Mouse (Mus musculus): Measurements from ENCODE around the gene Pias4.

Pias4 gene

DNA sequence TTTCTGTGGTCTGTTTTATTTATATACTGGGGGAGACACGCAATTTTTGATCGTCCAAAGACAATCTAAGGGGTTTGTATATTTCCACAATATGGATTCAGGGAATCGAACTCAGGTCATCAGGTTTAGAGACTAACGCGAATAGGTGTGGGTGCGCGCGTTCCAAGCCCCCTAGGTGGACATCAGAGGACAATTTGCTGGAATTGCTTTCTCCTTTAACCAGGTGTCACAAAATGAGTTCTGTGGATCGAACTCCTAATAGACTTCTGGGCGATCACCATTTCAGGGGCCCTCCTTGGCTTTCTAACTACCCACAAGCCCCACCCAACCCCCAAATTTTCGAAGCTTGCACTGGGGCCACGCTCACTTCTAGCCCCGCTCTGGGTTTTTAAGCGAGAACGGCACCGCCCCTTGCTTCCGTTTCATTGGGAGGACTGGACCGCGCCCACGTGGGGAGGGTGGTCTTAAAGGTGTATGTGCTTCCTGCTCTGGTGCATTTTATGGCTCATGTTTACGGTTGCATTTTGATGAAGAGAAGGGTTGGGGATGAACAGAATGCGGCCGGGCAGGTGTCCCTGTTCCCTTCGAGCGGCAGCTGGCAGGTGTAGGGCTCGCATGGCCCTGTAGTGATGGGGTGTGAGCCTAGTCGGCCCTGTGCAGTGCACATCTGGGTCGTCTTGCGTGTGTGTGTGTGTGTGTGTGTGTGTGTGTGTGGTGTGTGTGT, 960 bp upstream of the Pias4 start:
- DNase-seq (ENCODE audit: low read depth, low spot score): no peak

DNA sequence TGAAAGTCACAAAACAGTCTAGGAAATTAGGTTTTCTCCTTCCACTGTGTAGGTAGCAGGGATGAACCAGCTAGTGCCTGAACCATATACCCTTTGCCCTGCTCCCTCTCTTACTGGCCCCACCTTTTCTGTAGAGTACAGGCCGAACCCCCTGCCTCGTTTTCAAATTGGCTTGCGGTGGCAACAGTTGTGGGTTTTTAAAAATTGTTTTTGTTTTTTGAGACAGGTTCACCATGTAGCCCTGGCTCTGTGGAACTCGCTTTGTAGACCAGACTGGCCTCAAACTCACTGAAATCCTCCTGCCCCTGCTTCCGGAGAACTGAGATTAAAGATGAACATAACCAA, 336 bp upstream of the Pias4 start:
- no peak for DNase-seq (ENCODE audit: low read depth, low spot score)

DNA sequence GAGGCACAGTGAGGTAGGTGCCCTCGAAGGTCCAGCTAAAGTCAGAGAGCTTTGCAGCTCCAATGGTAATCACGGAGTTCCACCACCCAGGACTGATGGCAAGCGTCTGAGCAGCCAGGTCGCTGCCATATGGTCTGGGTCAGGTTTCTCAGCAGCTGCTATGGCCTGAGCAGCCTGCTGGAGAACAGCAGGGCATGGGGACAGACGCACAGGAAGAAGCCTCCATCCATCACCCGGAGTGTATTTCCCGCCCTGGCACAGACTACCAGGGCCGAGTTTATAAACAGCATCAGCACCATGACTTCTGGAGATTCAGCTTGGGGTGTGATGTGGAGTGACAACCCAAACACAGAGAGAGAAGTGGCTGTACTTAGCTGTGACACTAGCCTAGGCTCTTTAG, 2.6 kb downstream of the Pias4 start:
- no peak for DNase-seq (ENCODE audit: low read depth, low spot score)

DNA sequence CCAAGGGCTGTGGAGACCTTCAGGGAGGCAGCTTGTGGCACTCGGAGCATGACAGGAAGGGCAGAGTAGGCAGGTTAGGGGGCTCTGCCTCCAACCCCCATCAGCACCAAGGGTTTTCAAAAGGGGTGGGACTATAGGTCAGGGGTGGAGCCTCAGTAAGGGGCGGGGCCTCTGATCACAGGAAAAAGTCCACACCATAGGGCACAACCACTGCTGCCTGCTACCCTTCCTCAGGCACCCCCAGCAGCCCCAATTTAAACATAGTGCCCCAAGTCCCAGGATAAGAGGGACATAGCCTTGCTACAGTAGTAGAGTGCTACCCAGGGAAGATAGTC, 5.4 kb downstream of the Pias4 start:
- no peak for DNase-seq (ENCODE audit: low read depth, low spot score)

DNA sequence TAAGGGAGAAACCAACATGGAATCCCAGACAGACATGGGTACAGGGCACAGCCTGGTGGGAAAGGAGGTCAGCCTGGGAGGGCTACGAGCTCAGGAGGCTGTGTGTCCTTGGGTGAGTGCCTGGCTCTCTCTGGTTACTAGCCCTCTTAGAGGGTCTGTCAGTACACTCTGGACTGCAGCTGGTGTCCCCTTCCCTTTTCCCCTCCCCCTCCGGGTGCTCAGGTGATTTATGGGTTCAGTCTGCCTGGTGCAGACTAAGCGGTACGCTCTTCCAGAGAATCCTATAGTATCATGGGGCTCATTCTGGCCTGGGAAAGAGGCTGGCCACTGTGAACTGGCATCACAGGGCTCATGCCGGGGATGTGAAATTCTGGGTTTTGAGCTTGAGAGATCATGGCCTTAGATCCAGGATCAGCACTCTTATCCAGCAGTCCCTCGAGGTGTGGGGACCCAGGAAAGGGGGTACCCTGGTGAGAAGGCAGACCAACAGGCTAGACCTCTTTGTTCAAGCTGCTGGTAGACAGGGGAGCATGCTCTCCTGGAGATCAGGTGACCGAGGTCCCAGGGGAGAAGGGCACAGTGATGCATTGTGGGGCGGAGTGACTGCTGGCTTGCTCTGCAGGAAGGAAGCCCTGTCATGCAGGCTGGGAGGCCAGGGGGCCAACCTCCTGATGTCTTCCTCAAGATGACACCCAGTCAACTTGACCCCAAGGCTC, 6.0 kb downstream of the Pias4 start:
- no peak for DNase-seq (ENCODE audit: low read depth, low spot score)

DNA sequence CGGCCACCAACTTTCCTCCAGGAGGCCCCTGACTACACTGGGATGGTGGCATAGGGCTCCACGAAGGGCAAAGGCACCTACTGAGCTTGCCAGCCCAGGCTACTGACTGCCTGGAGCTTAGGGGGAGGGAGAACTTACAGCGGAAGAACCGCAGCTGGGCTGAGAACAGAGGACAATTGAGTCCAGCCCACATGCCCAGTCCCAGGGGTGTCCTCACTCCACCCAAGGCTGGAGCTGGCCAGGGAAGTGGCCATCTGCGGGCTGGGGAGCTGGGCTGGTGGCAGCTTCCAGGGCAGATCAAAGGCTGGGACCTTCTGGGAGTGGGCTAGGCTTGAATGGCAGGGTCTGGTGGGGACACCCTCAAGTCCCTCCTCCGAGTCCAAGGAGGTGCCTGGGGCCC, 13.0 kb downstream of the Pias4 start:
- DNase-seq (ENCODE audit: low read depth, low spot score): no peak

DNA sequence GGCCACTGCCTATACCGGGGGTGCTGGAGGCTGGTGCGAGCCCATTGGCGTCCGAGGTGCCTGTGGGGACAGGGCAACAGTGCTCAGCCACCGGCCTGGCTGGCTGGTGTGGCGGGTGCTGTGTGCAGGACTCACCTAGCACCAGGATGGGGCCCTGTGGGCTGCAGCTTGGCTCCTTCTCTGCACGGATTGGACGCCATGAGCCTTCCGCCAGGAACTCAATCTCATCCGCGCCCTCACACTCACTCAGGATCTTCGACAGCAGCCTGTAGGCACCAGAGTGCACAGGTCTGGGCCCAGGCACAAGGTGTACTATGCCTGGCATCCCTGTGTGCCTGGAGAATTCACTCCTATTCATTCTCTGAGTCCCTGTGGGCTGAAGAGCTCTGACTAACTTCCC, 13.4 kb downstream of the Pias4 start:
- no peak for DNase-seq (ENCODE audit: low read depth, low spot score)

DNA sequence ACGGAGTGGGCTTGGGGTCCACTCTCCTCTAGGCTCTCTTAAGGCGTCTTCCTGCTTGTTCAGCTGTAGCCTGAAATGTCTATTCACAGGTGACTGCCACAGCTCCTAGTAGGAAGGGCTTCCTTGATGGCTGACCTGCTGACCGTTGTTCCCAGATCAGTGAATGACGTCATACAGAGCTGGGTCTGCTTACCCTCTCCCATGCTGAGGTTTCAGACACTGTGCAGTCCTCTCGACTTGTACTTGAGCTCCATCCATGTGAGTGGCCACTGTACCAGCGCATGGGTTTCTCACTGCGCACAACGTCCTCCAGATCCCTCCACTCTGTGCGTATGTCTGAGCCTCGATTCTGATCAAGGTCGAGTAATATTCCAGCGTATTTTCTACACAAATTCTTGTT, 15.1 kb downstream of the Pias4 start:
- no peak for DNase-seq (ENCODE audit: low read depth, low spot score)

DNA sequence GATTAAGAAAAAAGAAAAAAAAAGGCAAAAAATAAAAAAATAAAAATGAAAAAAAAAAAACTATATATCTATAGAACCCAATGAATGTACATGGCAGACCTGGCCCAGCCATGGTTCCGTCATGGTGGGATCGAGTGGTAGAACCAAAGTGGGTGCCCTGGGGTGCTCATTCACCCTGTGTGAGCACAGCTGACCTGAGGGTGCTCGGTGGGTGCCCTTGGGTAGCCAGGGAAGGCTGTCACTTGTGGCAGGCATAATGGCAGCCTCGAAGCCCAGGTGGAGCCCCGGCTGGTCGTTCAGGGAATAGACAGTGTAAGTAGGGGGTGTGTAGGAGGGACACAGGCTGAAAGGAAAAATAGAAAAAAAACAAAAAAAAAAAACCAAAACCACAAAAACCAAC, 16.5 kb downstream of the Pias4 start:
- no peak for DNase-seq (ENCODE audit: low read depth, low spot score)

DNA sequence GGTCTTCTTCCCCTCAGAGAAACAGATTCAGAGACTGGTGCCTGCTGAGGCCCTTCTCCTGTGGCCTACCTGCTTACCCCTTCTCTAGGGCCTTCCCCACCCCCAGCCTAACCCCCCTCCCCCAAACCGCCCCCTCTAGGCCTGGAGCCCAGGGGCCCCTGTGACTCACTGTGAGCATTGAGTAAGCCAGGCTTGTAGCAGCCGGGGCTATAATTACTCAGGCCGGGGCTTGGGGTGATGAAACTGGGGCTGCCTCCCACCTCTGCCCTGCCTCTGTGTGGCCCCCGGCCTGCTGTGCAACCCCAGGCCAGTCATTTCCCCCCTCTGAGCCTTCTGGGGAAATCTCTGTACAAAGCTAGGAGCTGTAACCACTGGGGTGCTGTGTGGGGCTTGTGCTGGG, 21.4 kb downstream of the Pias4 start:
- DNase-seq (ENCODE audit: low read depth, low spot score): no peak

DNA sequence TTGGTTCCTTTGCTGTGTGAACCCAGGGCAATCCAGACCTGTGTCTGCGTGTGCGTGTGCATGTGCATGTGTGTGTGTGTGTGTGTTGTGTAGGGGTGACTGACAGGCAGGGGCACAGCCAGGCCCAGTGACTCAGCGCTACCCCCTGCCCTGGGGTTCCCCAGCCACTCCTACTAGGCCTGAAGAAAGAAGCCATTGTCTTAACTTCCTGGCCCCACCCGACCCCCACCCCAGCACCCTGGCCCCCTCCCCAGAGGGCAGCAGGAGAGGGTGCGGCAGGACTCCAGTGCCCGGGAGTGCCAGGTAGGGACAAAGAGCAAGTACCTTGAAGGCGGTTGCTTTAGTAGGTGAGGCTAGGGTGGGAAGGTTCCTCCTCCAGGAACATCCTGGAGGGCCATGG, 21.9 kb downstream of the Pias4 start:
- DNase-seq (ENCODE audit: low read depth, low spot score): no peak

DNA sequence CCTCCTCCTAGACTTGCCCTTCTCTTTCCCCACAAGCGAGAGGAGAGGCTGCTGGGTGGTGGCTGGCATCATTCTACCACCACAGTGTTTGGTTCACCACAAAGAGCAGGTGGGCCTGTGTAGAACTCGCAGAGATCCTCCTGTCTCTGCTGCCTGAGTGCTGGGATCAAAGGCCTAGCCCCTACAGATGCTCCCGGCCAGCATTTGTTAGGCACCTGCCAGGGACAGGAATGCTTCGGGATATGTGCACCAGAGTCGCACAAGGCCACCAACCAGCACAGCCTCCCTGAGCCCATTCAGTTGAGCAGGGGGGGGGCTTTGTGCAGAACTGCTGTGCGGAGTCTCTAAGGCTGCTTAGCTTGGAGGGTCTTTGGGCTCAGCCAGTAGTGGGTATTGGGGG, 22.4 kb downstream of the Pias4 start:
- no peak for DNase-seq (ENCODE audit: low read depth, low spot score)

DNA sequence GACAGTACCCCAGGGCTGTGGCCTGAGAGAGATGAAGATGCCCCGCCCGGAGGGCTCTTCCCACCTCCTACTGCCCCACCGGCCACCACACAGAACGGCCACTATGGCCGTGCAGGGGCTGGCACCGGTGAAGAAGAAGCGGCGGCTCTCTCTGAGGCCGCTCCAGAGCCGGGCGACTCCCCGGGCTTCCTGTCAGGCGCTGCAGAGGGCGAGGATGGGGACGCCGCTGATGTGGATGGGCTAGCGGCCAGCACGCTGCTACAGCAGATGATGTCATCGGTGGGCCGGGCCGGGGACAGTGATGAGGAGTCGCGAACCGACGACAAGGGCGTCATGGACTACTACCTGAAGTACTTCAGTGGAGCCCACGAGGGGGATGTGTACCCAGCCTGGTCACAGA, 23.1 kb downstream of the Pias4 start:
- DNase-seq (ENCODE audit: low read depth, low spot score): no peak

DNA sequence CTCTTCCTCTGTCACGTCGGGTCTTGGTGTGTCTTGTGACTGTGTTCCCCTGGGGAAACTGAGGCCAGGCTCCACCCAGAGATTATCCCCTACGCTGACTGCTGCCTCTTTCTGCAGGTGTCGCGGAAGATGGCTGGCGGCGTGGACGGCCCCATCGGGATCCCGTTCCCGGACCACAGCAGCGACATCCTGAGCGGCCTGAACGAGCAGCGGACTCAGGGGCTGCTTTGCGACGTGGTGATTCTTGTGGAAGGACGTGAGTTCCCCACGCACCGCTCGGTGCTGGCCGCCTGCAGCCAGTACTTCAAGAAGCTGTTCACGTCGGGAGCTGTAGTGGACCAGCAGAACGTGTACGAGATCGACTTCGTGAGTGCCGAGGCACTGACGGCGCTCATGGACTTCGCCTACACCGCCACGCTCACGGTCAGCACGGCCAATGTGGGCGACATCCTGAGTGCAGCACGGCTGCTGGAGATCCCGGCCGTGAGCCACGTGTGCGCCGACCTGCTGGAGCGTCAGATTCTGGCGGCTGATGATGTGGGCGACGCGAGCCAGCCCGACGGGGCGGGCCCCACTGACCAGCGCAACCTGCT, 23.8 kb downstream of the Pias4 start:
- DNase-seq (ENCODE audit: low read depth, low spot score): no peak

DNA sequence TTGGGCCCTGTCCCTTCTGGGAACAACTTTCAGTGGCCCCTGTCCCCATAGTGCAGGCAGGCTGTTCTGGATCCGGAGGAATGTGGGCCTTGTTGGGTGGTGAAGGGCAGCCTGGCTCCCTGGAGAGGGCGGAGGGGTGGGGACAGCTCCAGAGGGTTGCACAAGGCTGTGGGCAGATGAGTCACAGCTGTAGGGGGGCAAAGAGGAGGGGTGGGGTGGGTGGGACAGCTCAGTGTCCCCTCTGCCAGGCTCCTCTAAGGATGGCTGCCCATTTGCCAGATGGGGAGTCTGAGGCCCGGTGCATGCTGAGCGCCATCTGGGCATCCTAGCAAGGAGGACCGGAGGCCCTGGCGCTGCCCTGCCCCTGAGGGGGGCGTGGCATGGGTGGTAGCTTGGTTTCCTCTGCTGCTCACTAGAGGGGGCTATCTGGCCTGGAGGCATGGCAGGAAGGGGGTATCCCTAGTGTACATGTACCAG, 24.5 kb downstream of the Pias4 start:
- no peak for DNase-seq (ENCODE audit: low read depth, low spot score)

DNA sequence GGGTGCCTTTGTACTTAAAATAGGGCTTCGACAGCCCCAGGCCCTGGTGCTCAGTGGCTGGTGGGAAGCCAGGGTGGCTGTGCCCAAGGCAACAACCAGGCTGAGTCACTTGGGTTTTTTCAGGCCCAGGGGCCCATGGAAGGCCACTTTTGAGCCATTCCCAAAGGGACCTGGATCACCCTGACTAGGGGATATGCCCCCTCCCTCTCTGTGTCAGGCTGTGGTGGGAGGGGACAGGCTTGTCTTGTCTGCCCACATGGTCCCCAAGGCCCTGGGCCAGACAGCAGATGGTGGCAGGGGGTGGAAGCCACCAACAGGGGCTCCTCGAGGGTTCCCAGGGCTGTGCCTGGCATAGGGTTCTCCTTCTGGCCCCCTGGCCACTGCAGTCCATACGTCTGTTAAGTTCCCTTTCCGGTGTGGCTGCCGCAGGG, 25.2 kb downstream of the Pias4 start:
- no peak for DNase-seq (ENCODE audit: low read depth, low spot score)

DNA sequence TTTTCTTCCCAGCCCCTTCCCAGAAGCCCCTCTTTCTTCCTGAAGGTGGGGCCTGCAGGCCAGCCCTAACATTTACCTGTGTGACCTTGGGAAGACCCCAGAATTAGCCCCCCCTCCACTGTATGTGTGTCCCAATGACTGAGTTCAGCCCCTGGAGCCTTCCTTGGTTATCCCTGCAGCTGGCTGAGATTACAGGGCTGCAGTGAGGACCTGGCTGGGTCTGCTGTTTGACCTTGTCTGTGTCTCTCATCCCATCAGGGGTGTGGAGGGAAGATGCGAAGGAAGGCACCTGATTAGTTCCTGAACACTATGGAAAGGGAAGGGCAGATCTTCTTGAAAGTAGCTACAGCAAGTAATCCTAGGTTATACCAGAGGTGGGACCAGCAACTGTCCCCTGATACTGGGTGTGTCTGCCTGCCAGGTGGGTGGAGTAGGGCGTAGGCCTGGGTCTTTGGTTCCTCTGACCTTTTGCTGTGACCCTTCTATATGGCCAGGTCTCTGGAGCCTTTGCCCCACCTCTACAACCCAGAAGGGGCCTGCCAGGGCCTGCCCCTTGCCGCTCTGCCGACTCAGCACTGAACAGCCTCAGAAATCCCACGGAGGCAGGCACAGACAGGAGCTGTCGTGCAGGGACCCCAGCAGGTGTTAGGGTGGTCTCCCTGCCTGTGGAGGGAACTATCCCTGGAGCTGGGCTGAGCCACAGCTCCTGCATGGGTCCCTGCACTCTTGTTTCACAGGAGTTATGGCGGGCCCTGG, 26.1 kb downstream of the Pias4 start:
- DNase-seq (ENCODE audit: low read depth, low spot score): no peak

DNA sequence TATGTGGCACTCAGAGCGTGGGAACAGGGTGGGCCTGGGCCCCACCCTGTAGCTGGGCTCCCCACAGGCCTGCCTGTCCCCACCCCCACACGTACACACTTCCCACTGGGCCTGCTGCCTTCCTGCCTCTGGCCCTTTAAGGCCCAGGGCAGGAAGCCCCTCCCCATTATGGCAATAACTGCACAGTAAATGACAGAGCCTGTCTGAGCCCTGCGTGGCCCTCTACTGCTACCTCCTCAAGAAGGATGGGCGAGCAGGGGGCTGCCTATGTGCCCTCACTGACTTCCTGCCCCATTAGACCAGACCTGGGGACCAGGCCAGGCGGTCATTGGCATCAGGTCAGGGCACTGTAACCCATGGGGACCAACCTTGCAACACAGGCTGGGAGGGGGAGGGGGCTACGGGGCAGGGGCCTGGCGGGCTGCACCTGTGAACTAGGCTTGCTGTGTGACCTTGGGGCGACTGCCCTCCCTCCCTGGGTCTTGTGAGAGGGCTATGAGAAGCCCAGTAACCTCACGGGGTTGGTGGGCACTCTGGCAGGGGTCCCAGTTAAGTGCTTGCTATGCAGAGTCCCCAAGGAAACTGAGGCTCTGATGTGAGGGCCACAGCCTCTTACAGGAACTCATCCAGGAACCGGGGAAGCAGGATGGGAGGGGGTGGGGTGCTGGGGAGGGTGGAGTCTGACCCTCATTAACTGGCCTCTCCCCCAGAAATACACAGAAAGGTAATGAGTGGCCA, 26.8 kb downstream of the Pias4 start:
- no peak for DNase-seq (ENCODE audit: low read depth, low spot score)

DNA sequence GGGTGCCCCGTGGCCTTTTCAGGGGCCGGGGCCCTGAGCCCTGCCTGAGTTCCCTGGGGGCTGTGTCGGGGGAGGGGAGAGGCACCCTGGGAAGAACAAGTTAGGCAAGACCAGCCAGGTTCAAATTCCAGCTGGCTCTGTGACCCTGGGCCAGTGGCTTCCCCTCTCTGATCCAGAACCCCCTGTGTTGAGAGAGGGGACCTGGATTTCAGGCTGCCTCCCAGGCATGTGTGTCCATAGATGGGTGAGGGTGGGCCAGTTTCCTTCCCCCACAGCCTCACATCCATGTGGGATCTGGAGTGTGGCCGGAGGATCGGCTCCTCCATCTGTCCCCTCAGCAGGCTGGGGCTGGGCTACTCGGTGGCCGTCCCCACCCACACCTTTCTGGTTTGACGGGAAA, 27.7 kb downstream of the Pias4 start:
- DNase-seq (ENCODE audit: low read depth, low spot score): no peak

DNA sequence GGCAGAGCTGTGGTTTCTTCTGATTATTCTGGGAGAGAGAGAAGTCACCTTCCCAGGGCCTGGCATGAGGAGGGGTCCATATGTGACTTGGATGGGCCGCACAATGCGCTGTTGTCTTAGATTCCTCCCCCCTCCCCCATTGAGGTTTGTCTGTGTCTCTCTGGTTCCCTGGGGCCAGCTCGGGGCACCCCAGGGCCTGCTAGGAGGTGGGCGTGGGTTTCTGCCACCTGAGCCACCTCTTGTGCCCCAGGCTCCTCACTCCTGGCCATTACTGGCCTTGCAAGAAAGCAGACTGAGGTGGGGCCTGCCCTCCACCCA, 28.2 kb downstream of the Pias4 start:
- no peak for DNase-seq (ENCODE audit: low read depth, low spot score)

DNA sequence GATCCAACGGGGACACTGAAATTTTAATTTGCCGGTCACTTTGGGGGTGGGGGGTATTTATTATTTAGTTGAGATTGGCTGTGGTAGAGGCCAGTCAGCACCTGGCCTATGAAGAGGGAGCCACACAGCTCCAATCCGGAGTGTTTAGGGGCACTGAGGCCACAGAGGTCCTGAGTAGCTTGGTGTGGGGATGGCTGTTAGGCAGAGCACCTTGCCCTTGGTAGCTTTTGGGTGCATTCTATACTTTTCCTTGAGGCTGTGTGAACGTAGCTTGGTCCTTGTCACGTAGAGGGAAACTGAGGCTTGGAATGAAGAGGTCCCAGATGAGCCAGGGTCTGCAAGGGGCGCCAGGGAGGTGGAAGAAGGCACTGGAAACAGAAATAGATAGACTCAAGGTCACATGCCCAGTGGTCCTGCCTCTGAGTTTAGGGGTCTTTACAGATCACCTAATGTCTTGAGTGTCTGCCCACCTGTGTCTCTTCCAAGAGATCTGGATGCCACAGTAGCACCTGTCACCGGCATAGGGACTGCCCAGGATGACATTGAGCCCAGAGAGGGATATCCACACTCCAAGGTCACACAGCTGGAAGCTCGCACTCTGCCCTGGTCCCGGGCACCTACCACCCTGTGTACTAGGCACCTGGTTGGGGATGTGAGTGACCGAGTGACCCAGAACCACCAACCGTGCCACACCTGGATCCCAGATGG, 28.7 kb downstream of the Pias4 start:
- DNase-seq (ENCODE audit: low read depth, low spot score): no peak
